In the genomic region with DNA sequence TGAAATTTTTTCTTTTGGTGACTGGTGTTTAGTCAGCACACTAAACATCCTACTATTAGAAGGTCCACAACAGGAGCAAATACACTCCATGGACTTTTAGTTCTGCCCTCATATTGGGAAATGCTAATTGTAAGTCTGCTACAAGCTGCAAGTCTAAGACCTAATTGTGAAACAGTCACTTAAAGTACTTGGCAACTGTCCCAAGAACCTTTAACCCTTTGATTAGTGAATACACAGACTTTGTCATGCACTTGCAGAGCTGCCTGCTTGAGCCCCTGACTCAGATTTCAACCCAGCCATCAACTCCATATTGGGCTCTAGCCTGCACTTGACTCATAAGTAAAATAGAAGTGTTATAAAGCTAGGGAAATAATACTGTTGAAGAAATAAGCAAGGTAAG, we compare ENCODE assay signal across 12 mouse cellular contexts.
"Had no signal": no experiment of that assay in that cellular context is flagged by ENCODE, and none has a peak within 500 bp of the region (broad histone marks: within the 10 kb centered on the region; RNA-seq: fewer than 3 reads in every experiment).

No protein-coding gene starts in this region.

- H3K27ac ChIP-seq: limb, embryonic 15.5 days; liver, embryonic 12.5 days; midbrain, embryonic 13.5 days; neural tube, embryonic 15.5 days; stomach, embryonic 15.5 days had no signal

- H3K4me1 ChIP-seq: limb, embryonic 15.5 days; liver, embryonic 12.5 days; midbrain, embryonic 13.5 days; stomach, embryonic 15.5 days had no signal

- H3K36me3 ChIP-seq: limb, embryonic 15.5 days; liver, embryonic 12.5 days; midbrain, embryonic 13.5 days; neural tube, embryonic 15.5 days; stomach, embryonic 15.5 days had no signal

- ATAC-seq: intestine, postnatal 0 days; liver, embryonic 12.5 days; midbrain, embryonic 13.5 days had no signal

- H3K4me2 ChIP-seq: limb, embryonic 15.5 days; liver, embryonic 12.5 days; lung, embryonic 14.5 days; midbrain, embryonic 13.5 days; neural tube, embryonic 15.5 days; stomach, embryonic 15.5 days had no signal

- H3K4me3 ChIP-seq: limb, embryonic 15.5 days; liver, embryonic 12.5 days; midbrain, embryonic 13.5 days; myocyte; neural tube, embryonic 15.5 days; stomach, embryonic 15.5 days had no signal

- H3K9me3 ChIP-seq: limb, embryonic 15.5 days; liver, embryonic 12.5 days; midbrain, embryonic 13.5 days; neural tube, embryonic 15.5 days; stomach, embryonic 15.5 days had no signal

- H3K27me3 ChIP-seq: limb, embryonic 15.5 days; liver, embryonic 12.5 days; neural tube, embryonic 15.5 days; stomach, embryonic 15.5 days had no signal

- DNase-seq: kidney, postnatal 25 days; lung, embryonic 14.5 days; right cerebral cortex, postnatal 14 days; thymus, adult 2 months; thymus, postnatal 25 days had no signal

- H3K9ac ChIP-seq: limb, embryonic 15.5 days; liver, embryonic 12.5 days; lung, embryonic 14.5 days; midbrain, embryonic 13.5 days; neural tube, embryonic 15.5 days; stomach, embryonic 15.5 days had no signal
